Mouse (Mus musculus): ENCODE data around the gene Anapc5. TPM values are rescaled to one million over a fixed set of nuclear protein-coding genes. Genes with fewer than 3 reads are reported as not detected.

Gene Anapc5
- 100 to 1,000 TPM; 245 TPM for total RNA-seq (2021)
- long read RNA-seq, experiment 1, transcript Anapc5-218 (17 exons, 2,404 nt): minor isoform, 151 of 435 reads
- long read RNA-seq, experiment 1, transcript Anapc5-205 (17 exons, 2,413 nt): minor isoform, 7 of 435 reads
- long read RNA-seq, experiment 1, transcript Anapc5-201 (17 exons, 2,760 nt): major isoform, 220 of 435 reads
- long read RNA-seq, experiment 1, partial matches to known transcripts: 18 of 435 reads
- long read RNA-seq, experiment 1, other reads (novel, unspliced or antisense): 35 of 435 reads
- long read RNA-seq, experiment 2, transcript Anapc5-205 (17 exons, 2,413 nt): minor isoform, 6 of 475 reads
- long read RNA-seq, experiment 2, transcript Anapc5-201 (17 exons, 2,760 nt): major isoform, 217 of 475 reads
- long read RNA-seq, experiment 2, transcript Anapc5-212 (17 exons, 2,413 nt): minor isoform, 6 of 475 reads
- long read RNA-seq, experiment 2, transcript Anapc5-218 (17 exons, 2,404 nt): minor isoform, 183 of 475 reads
- long read RNA-seq, experiment 2, partial matches to known transcripts: 16 of 475 reads
- long read RNA-seq, experiment 2, other reads (novel, unspliced or antisense): 43 of 475 reads

GRCm38 (mm10) chr5:122820777-122821523, at the start of gene Anapc5:
TSS of gene Anapc5 (minus strand) at chr5:122821339.
- DNase-seq (ENCODE audit: low spot score in 2 of 2): peak; percentile 87 to 90

GRCm38 (mm10) chr5:122863053-122863452, 41.9 kb upstream of the Anapc5 start:
- no peak for DNase-seq (ENCODE audit: low spot score in 2 of 2)

GRCm38 (mm10) chr5:122855858-122856257, 34.7 kb upstream of the Anapc5 start:
- no peak for DNase-seq (ENCODE audit: low spot score in 2 of 2)

- DNase-seq (ENCODE audit: low spot score in 2 of 2): no peak
These were observed 31.5 kb upstream of the Anapc5 start for GRCm38 (mm10) chr5:122852611-122853010.

GRCm38 (mm10) chr5:122850319-122851002, 29.3 kb upstream of the Anapc5 start:
- DNase-seq (ENCODE audit: low spot score in 2 of 2): peak; percentile 31 to 70

- peak; percentile 91 to 98 for DNase-seq (ENCODE audit: low spot score in 2 of 2)
These were observed 28.6 kb upstream of the Anapc5 start, which contains the start of gene Rnf34 for GRCm38 (mm10) chr5:122849521-122850318. TSS of gene Rnf34 (plus strand) at chr5:122850048.

GRCm38 (mm10) chr5:122843799-122844198, 22.7 kb upstream of the Anapc5 start:
- no peak for DNase-seq (ENCODE audit: low spot score in 2 of 2)

GRCm38 (mm10) chr5:122841126-122841525, 20.0 kb upstream of the Anapc5 start:
- DNase-seq (ENCODE audit: low spot score in 2 of 2): no peak

- no peak for DNase-seq (ENCODE audit: low spot score in 2 of 2)
These were observed 11.9 kb upstream of the Anapc5 start for GRCm38 (mm10) chr5:122832996-122833395.

GRCm38 (mm10) chr5:122832536-122832935, 11.4 kb upstream of the Anapc5 start:
- DNase-seq (ENCODE audit: low spot score in 2 of 2): no peak

GRCm38 (mm10) chr5:122825099-122825498, 4.0 kb upstream of the Anapc5 start:
- DNase-seq (ENCODE audit: low spot score in 2 of 2): no peak

- DNase-seq (ENCODE audit: low spot score in 2 of 2): no peak
These were observed 3.3 kb upstream of the Anapc5 start for GRCm38 (mm10) chr5:122824450-122824849.

GRCm38 (mm10) chr5:122823976-122824375, 2.8 kb upstream of the Anapc5 start:
- DNase-seq (ENCODE audit: low spot score in 2 of 2): no peak

GRCm38 (mm10) chr5:122822441-122822840, 1.3 kb upstream of the Anapc5 start:
- no peak for DNase-seq (ENCODE audit: low spot score in 2 of 2)

GRCm38 (mm10) chr5:122821524-122821885, 366 bp upstream of the Anapc5 start:
- DNase-seq (ENCODE audit: low spot score in 2 of 2): no peak

- no peak for DNase-seq (ENCODE audit: low spot score in 2 of 2)
These were observed 8.4 kb downstream of the Anapc5 start for GRCm38 (mm10) chr5:122812699-122813098.

- DNase-seq (ENCODE audit: low spot score in 2 of 2): peak in 1 of 2 experiments; percentile 30
These were observed 9.6 kb downstream of the Anapc5 start for GRCm38 (mm10) chr5:122811364-122812079.

GRCm38 (mm10) chr5:122805503-122805902, 15.6 kb downstream of the Anapc5 start:
- no peak for DNase-seq (ENCODE audit: low spot score in 2 of 2)

- DNase-seq (ENCODE audit: low spot score in 2 of 2): no peak
These were observed 18.4 kb downstream of the Anapc5 start for GRCm38 (mm10) chr5:122802706-122803105.

GRCm38 (mm10) chr5:122801684-122802083, 19.5 kb downstream of the Anapc5 start:
- DNase-seq (ENCODE audit: low spot score in 2 of 2): no peak

All from gastrocnemius, postnatal 4 days (tissue).